Mouse (Mus musculus) cerebellum, postnatal 4 days (tissue): ENCODE measurements at regions not wholly inside any gene's neighbourhood (a gene's known extent, or its start where the extent isn't known, plus 50 kb on each side); places are given as distances from the start of the nearest gene placed in this dataset.
"Not testable (repeated sequence)": the region's sequence is repeated elsewhere in the genome, so short reads cannot be mapped to it uniquely, and the experiment has no call there.

Experiments used
- DNase-seq, 2 experiments: peaks; one replicate each; pipeline ENCODE4 v3.0.0; 2022; ENCODE audit warnings: low spot score in 2 of 2, mixed read lengths in 1 of 2

DNA sequence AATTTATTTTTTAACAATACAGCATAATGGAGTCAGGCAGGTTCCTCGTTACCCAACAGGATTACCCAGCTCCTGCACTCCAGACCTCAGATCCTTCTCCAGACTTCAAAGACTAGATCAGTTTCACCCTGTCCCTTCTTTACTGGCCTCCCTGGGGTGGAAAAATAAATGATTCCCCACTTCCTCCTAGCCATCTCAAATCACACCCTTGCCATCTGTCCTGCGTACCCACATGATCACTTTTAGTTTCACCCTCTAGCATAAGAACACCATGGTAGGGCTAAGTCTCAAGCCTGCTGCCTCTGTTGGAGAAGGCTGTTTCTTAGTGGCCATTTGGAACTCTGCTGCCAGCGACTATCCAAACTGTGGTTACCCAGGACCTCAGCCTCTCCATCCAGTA is 222.0 kb downstream of the Plxna1 start:
- no peak for DNase-seq

DNA sequence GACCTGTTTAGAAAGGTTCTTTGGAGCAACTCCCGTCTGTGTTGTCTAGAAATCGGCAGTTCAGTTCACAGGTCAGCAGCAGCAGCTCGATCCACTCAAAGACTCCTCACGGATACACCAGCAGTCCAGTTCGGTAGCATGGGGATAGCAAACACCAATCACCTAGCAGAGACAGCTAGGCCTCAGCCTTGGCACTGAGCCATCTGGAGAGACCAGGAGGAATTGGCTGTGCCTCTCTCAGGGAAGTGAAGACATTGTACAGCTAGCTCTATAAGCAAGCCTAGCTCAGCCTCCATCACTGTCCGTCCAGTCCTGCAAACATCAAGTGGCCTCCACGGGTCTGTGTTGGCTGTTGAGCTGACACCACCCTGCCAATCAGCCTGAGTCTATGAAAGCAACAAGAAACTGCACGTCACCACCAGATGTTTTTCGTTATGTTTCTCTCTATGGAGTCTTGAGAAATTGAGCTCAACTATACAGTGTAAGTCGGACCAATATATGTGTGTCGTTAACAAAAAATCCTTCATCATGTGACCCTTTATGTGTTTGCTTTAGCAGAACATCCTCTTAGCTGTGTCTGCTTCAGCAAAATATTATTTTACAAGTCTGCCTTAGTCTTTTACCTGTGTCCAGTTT is 209.3 kb downstream of the Plxna1 start:
- DNase-seq, result no peak

DNA sequence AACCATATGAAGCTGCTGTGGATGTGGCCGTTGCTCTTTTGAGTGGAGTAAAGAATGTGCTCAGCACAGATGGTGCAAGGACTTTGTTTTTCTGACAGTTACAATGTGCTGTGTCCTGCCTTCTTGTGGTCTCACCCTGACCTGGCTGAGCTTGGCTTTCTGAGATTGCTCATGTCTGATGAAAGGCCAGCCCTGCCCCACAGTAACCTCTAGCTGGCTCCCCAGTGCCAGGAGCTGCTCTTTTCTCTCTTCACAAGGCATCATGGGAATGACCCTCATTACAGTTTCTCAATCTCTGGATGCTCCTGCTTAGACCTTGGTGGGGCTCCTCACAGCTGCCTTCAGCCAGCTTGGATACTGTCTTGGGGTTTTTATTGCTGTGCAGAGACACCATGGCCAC is 204.9 kb downstream of the Plxna1 start:
- DNase-seq, result no peak

DNA sequence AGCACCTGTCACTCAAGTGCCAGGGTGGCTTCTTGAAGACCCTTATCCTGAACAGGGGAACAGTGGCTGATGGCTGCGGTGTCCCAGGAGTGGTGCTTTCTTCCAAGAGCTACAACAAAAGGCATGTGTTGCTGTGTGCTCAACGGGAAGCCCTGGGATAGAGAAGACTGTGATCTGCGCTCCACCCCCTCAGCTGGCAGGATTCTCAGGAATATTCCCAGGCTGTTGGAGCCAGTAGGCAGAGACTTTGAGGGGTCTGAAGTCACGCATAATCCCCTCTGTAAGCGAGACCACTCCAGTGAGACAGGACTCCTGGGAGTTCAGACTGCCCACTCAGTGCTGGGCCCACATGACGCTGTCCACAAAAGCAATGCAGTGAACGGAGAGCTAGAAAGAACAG is 202.4 kb downstream of the Plxna1 start:
- DNase-seq, result no peak

DNA sequence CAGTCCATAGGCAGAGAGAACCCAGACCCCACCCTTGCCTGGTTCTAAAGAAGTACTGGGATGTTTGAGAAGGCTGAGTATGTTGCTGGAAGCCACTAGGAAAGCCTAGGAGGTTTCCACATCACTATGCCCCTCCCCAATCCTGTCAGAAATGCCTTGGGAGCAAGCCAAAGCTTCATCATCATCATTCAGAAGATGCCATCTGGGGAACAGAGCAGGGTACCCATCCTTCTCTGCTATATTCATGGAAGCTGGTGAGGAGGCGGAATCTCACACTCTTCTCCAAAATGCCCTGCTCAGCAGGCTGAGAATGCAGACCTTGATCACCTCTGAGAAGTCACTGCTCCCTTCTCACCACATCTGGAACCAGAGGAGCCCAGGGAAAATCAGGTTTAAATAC is 200.7 kb downstream of the Plxna1 start:
- no peak for DNase-seq

DNA sequence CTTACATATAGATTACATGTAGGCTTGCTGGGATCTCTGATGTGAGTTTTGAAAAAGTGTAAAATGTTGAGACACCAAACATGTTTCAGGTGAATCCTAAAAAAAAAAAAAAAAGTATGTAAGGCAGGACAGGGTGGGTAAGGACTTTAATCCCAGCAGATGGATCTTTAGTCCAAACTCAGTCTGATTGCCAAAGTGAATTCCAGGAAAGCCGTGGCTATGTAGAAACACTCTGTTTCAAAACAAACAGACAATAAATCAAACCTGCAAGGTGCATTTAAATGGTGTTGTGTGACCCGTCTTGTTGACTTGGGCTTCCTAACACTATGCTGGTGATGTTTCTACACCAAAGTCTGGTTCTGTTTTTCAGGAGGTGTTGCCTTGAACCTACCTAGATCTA is 192.9 kb downstream of the Plxna1 start:
- no peak for DNase-seq

DNA sequence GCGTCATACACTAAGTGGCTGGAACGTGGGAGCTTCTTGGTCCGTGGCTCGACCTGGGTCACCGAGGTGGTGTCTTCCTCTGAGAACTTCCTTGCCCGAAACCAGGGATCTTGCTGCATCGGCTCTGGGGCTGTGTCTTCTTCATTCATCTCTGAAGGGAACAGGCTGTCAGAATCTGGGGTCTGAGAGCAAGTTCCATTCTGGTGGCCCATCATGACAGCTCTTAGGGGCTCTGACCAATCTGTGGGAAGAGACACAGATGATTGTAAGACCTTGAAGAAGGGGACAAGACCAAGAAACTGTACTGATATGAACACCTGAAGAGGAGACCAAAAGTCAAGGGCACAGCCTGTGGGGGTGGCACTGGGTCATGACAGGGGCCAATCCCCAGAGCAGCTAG is 177.5 kb downstream of the Plxna1 start:
- not testable (repeated sequence) for DNase-seq

DNA sequence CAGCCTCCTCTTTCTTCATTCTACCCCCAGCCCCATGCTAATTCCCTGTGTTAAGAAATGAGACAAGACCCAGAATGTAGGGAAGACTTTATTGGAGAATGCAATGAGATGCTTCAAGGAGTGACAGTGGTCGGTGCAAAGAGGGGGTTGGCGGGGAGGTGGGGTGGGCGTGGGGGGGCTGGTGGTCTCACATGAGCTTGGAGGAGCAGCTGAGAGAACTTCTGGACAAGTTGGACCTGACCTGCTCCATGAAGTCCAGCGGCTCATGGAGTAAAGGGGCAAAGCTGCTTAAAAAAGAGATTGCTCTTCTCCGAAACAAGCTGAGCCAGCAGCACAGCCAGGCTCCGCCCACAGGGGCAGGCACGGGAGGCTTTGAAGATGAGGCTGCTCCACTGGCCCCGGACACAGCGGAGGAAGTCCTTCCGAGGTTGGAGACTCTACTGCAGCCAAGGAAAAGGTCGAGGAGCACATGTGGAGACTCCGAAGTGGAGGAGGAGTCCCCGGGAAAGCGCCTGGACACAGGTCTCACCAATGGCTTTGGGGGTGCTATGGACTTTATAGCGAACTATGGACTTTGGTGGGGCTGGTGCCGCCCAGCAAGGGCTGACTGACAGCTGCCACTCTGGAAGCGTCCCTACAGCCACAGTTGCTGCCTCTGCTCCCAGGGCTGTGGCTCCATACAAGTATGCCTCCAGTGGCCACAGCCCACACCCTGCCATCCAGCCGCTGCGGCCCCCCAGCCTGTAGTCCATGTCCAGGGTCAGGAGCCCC is 161.7 kb downstream of the Plxna1 start:
- peak in 1 of 2 experiments; percentile 5 for DNase-seq

DNA sequence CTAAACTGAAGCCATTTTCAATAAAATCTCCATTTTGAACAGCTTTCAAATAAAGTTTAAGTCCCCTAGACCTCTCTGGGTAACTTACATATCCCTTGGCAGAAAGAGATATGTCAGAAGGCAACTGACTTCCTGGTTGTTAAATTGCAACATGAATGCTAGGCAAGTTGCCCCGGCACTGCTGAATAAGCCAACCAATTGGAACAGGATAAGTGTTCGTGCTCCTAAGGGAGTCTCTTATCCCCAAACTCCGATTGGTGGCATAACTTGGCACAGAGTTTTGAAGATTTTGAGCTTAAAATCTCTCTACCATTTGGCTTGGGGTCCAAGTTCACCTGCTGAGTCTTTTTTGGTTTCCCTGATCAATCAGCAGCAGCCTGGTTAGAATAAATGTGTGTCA is 147.4 kb downstream of the Plxna1 start:
- DNase-seq, result no peak

DNA sequence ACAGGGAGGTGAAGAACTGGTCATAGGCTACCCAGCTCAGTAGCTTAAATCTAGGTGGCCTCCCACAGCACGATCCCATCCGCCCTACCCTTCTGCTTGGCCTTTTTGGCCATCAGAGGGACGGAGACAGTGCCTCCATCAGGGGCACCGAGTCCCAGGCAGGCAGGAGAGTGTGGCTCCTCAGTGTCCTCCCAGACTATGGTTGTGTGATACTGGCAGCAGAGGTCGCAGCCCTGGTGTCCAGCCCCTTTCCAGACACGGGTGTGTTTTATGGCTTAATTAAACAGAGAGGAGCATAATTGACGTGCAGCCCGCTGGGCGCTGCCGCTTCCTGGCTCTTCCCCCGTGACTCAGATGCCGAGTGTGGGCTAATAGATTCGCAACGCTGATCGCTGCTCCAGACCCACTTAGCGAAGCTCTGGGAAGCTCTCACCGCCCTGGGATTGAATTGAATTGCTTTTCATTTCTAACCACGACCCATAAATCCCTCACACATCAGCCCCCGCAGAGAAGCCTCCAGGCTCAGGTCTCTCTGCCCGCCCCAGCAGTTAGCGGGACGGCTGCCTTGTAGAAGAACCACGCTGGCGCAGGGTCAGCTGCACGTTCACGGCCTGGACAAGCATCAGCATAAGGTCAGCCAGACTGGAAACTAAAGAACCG is 126.9 kb downstream of the Plxna1 start:
- peak in 1 of 2 experiments; percentile 29 for DNase-seq

DNA sequence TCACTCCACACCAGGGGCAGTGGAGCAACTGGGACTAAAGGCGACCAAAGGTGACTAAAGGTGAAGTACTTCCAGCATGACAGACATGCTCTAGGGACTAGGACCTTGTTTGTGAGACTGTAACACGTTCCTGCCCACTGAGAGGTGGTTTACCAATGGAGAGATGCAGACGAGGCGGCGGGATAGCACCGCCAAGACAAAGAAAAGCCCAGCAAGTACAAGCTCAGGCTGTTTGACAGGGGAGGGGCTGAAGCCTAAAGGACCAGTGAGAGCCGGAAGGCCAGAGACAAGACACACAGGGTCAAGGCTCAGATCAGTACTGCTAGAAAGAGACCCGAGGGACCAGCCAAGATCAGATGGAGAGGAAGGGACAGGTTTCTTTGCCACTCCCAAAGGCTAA is 126.2 kb downstream of the Plxna1 start:
- DNase-seq, result no peak

DNA sequence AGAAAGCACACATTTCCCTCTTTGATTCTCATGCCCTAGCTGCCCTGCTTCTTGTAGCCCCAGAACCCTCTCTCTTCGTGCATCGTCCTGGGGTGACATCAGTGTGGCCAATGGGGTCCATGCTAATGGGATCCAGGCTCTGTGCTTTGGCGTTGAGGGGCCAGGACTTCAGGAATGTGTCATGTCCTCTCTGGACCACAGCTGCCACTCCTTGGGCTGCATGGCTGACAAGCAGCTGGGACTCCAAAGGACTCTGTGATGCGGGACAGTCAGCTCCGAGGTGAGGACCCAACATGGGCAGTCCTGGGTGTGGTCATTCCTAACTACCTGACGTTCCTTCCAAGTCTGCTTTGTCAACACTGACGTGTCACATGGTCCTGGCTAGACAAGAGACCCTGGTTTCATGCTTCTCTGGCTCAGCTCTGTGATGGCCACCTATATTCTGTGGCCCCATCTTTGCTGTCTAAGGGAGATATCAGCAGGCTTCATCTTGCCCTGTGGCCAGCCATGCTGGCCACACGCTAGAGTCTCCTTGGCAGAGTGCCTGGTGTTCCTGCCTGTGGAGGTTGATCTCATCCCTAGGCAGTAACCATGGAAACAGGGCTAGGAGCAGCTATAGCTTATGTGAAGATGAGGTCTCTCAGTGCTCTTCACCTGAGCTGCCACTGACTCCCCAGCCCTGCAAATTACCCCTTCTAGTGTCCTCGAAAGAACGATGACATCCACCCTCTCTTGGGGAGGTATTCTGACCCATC is 125.4 kb downstream of the Plxna1 start:
- DNase-seq, result peak in 1 of 2 experiments; percentile 58

DNA sequence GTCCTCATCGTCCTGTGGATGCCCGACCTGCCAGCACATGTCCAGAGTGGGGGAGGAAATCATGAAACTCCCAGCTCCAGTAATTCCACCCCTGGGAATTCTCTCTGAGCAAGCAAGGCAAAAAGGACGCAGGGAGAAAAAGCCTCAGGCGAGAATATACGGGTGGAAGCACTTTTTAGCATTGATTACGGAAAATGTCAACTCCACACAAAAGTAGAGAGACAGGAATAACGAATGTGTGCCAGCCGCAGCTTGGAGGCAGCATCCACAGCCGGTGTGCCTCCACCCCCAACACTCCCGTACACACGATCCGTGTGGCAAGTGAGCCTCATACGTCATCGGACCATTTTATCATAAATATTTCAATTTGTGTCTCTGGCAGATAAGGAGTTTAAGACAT is 123.5 kb downstream of the Plxna1 start:
- DNase-seq, result no peak

DNA sequence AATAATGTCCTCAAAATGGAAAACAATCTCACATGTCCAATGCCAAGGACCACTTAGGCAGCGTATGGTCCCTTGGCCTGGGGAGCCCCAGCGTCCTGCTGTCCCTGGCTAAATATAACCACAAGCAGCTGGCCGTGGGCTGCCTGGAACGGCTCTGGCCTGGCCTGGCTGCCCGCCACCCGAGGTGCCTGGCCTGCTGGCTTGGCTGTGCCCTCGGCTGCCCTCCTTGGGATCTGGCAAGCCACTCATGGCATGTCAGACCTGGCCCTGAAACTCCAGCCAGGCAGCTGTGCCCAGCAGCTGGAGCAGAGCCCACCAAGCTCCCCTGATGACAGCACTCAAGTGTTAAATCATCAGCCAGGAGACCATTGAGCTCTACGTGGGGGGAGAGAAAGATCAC is 122.9 kb downstream of the Plxna1 start:
- DNase-seq, result peak in 1 of 2 experiments; percentile 78

DNA sequence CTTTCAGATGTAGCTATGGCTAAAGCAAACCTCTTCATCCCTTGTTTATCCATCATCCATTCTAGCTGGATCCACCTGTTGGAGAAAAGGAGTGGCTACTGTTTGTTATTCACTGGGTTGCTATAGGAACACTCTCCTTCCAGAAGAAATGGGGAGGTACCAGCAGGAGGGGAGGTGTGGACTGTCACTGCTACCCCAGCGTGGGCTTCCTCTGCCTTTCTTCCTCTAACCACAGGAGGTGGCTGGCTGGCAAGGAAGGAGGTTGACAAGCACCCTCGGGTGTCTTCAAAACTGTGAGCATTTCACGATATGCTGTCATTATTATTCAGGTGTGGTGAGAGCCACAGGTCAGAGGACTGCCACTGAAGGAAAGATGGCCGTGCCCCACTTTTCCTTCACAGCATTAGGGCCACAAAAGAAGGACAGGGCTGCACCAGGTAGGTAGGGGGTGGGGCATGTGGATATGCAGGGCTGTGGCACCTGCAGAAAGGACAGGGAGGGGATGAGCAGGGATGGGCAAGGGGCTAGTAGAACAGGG is 122.2 kb downstream of the Plxna1 start:
- no peak for DNase-seq

DNA sequence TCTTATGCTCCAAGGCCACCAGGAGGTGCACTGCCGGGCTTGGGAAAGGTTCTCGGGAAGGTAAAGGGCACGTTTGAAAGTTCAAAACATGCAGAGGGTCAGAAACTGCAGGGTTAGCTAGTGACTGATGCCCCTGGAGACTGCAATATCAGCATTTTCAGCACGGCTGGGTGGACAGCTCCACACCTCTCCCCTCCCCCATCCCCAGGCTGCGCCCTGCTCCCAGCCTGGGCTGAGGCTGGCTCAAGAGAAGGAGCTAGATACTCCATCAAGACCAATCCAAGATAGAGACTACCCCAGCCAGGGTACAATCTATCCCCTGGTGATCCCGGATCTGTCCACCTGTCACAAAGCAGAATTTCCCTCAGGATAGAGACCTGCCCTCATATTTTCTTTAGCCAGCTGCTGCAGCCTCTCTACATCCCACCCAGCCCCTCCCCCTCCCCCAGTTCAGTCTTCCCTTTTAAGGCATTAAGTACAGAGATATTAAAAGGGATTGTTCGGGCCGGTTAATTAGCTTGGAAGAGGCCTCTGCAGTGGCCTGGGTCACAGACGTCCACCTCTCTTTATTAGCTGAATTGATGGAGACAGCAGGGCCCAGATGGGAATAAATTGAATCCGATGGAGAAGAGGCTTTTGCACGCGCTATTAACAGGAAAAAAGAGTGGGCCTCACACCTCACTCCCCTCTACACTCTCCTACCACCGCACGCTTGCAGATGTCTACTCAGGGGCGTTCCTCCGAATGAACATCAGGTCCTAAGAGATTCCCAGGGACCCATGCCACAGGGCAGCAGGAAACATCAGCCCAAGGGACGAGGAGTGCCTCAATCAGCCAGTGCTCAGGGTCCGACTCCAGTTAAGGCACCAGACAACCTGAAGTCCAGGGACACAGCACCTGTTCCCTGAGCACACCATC is 119.8 kb downstream of the Plxna1 start:
- DNase-seq, result no peak

DNA sequence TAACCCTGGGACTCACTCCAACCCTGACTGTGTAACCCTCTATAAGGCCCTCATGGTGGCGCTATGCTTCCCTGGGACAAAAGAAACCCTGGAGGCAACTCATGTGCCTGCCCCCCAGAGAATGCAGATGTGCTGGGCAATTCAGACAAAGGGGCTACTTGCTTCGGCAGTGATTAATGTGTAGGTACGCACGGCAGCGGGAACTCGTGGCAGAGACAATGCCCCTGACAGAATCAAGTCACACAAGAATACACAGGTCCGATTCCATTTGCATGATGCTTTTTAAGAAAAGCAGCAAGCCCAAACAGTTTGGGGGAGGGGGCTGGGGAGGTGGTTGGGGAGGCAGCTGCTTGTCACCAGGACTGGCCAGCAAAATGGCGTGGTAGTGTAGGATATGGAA is 116.9 kb downstream of the Plxna1 start:
- DNase-seq, result no peak

DNA sequence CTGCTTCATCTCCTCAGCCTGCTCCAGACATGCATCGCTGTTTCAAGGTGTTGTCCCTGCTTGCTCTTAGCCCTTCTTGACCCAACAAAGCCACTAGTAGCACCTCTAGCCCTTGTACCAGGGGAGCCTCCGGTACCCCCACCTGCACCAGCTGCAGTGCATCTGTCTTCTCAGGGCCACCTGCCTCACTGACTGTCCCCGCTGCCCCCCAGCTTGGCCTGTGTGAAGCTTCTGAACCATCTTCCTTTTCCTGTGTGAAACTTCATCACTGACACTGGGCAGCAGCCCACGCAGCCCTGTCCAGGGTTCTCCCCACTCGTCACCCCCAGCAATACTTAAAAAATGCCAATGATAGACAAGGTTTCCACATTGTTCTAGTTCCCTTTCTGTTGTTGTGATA is 116.2 kb downstream of the Plxna1 start:
- DNase-seq, result no peak

DNA sequence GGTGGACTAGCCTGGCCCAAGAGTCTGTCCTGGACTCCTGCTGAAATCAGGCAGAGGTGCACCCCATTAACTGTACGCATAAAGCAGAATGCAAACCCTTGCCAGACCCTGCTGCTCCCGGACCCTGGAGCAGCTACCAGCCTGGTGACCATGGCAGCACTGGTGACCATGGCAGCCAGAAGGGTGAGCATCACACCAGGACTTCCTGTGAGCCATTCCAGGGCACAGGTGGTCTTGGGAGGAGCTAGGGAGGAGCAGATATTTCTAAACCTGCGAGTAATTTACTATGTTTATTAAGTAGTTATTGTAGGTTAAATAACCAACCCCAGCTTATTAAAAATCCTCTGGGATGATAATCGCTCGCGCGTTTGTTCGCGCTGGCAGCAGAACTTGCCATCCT is 113.8 kb downstream of the Plxna1 start:
- DNase-seq, result no peak

DNA sequence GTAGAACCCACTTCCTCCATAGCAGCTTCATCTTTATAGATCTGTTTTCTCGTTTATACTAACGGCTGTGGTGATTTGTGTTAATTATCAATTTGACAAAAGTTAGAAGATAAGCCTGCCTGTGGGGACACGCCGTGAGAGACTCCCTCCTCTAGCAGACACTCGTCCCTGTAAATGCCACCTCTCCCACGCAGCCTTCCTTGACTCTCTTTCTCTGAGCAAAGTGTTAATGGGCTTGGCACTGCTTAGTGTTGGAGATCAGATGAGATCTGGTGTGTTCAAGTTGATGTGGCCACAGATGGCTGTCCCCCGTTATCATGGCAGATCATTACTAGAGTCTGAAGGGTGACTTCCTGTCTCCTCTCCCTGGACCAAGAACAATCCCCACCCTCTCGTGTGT is 113.1 kb downstream of the Plxna1 start:
- no peak for DNase-seq

DNA sequence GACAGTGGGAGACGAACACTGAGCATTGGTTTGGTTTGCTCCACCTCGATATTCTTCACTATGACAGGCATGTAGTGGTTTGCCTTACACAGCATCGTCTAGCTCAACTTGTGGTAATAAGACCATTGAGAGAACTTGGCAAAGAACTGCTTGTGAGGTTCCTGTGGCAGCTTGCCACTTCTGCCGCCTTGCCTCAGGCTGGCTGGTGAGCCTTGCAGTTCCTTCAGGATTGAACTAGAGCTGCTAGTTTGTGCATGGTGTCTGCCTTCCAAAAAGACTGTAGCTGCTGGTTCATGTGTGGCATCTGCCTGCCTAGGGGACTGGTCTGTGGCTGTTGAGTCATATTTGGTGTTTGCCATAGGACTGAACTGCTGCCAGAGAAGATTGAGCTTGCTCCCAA is 110.8 kb downstream of the Plxna1 start:
- no peak for DNase-seq
